Mouse (Mus musculus): ENCODE data around the gene Ctbp2. TPM values are rescaled to one million over a fixed set of nuclear protein-coding genes. Genes with fewer than 3 reads are reported as not detected.

The Ctbp2 gene
- total RNA-seq, 1 experiment from 2014 or later = 45.4 TPM

- peak; percentile 87 to 93 for ATAC-seq (replicated peaks in 1 of 2; ENCODE audit: insufficient read depth in 1 of 2, low FRiP score in 2 of 2, low TSS enrichment in 1 of 2, low read depth in 1 of 2, poor library complexity in 2 of 2, severe bottlenecking in 2 of 2)
These were observed 120.7 kb downstream of the Ctbp2 start for GRCm38 (mm10) chr7:133003421-133003820.

- ATAC-seq (replicated peaks in 1 of 2; ENCODE audit: insufficient read depth in 1 of 2, low FRiP score in 2 of 2, low TSS enrichment in 1 of 2, low read depth in 1 of 2, poor library complexity in 2 of 2, severe bottlenecking in 2 of 2) = no peak
These were observed 121.9 kb downstream of the Ctbp2 start for GRCm38 (mm10) chr7:133002271-133002670.

GRCm38 (mm10) chr7:133001388-133001787 is 122.8 kb downstream of the Ctbp2 start:
- no peak for ATAC-seq (replicated peaks in 1 of 2; ENCODE audit: insufficient read depth in 1 of 2, low FRiP score in 2 of 2, low TSS enrichment in 1 of 2, low read depth in 1 of 2, poor library complexity in 2 of 2, severe bottlenecking in 2 of 2)

- no peak for ATAC-seq (replicated peaks in 1 of 2; ENCODE audit: insufficient read depth in 1 of 2, low FRiP score in 2 of 2, low TSS enrichment in 1 of 2, low read depth in 1 of 2, poor library complexity in 2 of 2, severe bottlenecking in 2 of 2)
These were observed 125.1 kb downstream of the Ctbp2 start for GRCm38 (mm10) chr7:132999061-132999460.

- no peak for ATAC-seq (replicated peaks in 1 of 2; ENCODE audit: insufficient read depth in 1 of 2, low FRiP score in 2 of 2, low TSS enrichment in 1 of 2, low read depth in 1 of 2, poor library complexity in 2 of 2, severe bottlenecking in 2 of 2)
These were observed 125.5 kb downstream of the Ctbp2 start for GRCm38 (mm10) chr7:132998639-132999038.

- ATAC-seq (replicated peaks in 1 of 2; ENCODE audit: insufficient read depth in 1 of 2, low FRiP score in 2 of 2, low TSS enrichment in 1 of 2, low read depth in 1 of 2, poor library complexity in 2 of 2, severe bottlenecking in 2 of 2) = 0 out of 4 replicates have a peak, but pooled peaks have one; percentile 30 to 40
These were observed 127.8 kb downstream of the Ctbp2 start for GRCm38 (mm10) chr7:132996391-132996790.

GRCm38 (mm10) chr7:132994628-132995191 is 129.4 kb downstream of the Ctbp2 start:
- no peak for ATAC-seq (replicated peaks in 1 of 2; ENCODE audit: insufficient read depth in 1 of 2, low FRiP score in 2 of 2, low TSS enrichment in 1 of 2, low read depth in 1 of 2, poor library complexity in 2 of 2, severe bottlenecking in 2 of 2)

GRCm38 (mm10) chr7:132994120-132994519 is 130.0 kb downstream of the Ctbp2 start:
- ATAC-seq (replicated peaks in 1 of 2; ENCODE audit: insufficient read depth in 1 of 2, low FRiP score in 2 of 2, low TSS enrichment in 1 of 2, low read depth in 1 of 2, poor library complexity in 2 of 2, severe bottlenecking in 2 of 2) = no peak

GRCm38 (mm10) chr7:132992967-132993615 is 131.1 kb downstream of the Ctbp2 start:
- ATAC-seq (replicated peaks in 1 of 2; ENCODE audit: insufficient read depth in 1 of 2, low FRiP score in 2 of 2, low TSS enrichment in 1 of 2, low read depth in 1 of 2, poor library complexity in 2 of 2, severe bottlenecking in 2 of 2) = no peak

GRCm38 (mm10) chr7:132991240-132991900 is 132.8 kb downstream of the Ctbp2 start:
- no peak for ATAC-seq (replicated peaks in 1 of 2; ENCODE audit: insufficient read depth in 1 of 2, low FRiP score in 2 of 2, low TSS enrichment in 1 of 2, low read depth in 1 of 2, poor library complexity in 2 of 2, severe bottlenecking in 2 of 2)

- ATAC-seq (replicated peaks in 1 of 2; ENCODE audit: insufficient read depth in 1 of 2, low FRiP score in 2 of 2, low TSS enrichment in 1 of 2, low read depth in 1 of 2, poor library complexity in 2 of 2, severe bottlenecking in 2 of 2) = no peak
These were observed 134.3 kb downstream of the Ctbp2 start for GRCm38 (mm10) chr7:132989839-132990238.

- ATAC-seq (replicated peaks in 1 of 2; ENCODE audit: insufficient read depth in 1 of 2, low FRiP score in 2 of 2, low TSS enrichment in 1 of 2, low read depth in 1 of 2, poor library complexity in 2 of 2, severe bottlenecking in 2 of 2) = no peak
These were observed 141.5 kb downstream of the Ctbp2 start for GRCm38 (mm10) chr7:132982639-132983038.

GRCm38 (mm10) chr7:132977981-132978380 is 146.2 kb downstream of the Ctbp2 start:
- no peak for ATAC-seq (replicated peaks in 1 of 2; ENCODE audit: insufficient read depth in 1 of 2, low FRiP score in 2 of 2, low TSS enrichment in 1 of 2, low read depth in 1 of 2, poor library complexity in 2 of 2, severe bottlenecking in 2 of 2)

GRCm38 (mm10) chr7:132976079-132976478 is 148.1 kb downstream of the Ctbp2 start:
- ATAC-seq (replicated peaks in 1 of 2; ENCODE audit: insufficient read depth in 1 of 2, low FRiP score in 2 of 2, low TSS enrichment in 1 of 2, low read depth in 1 of 2, poor library complexity in 2 of 2, severe bottlenecking in 2 of 2) = no peak

- ATAC-seq (replicated peaks in 1 of 2; ENCODE audit: insufficient read depth in 1 of 2, low FRiP score in 2 of 2, low TSS enrichment in 1 of 2, low read depth in 1 of 2, poor library complexity in 2 of 2, severe bottlenecking in 2 of 2) = no peak
These were observed 152.1 kb downstream of the Ctbp2 start for GRCm38 (mm10) chr7:132972079-132972478.

- ATAC-seq (replicated peaks in 1 of 2; ENCODE audit: insufficient read depth in 1 of 2, low FRiP score in 2 of 2, low TSS enrichment in 1 of 2, low read depth in 1 of 2, poor library complexity in 2 of 2, severe bottlenecking in 2 of 2) = no peak
These were observed 158.4 kb downstream of the Ctbp2 start for GRCm38 (mm10) chr7:132965707-132966106.

GRCm38 (mm10) chr7:132964395-132964794 is 159.8 kb downstream of the Ctbp2 start:
- ATAC-seq (replicated peaks in 1 of 2; ENCODE audit: insufficient read depth in 1 of 2, low FRiP score in 2 of 2, low TSS enrichment in 1 of 2, low read depth in 1 of 2, poor library complexity in 2 of 2, severe bottlenecking in 2 of 2) = no peak

- ATAC-seq (replicated peaks in 1 of 2; ENCODE audit: insufficient read depth in 1 of 2, low FRiP score in 2 of 2, low TSS enrichment in 1 of 2, low read depth in 1 of 2, poor library complexity in 2 of 2, severe bottlenecking in 2 of 2) = no peak
These were observed 173.5 kb downstream of the Ctbp2 start for GRCm38 (mm10) chr7:132950613-132951012.

Data from hematopoietic stem cell, adult 5-6 weeks (primary cell).